Mouse (Mus musculus) ES-E14 (cell line): ENCODE results near the gene Tmem218. TPM values are rescaled to one million over a fixed set of nuclear protein-coding genes. Genes with fewer than 3 reads are reported as not detected.
A peak's percentile ranks its signal among the peaks of the same experiment; 100 is the strongest.

Experiments
- DNase-seq: peaks from one replicate; pipeline ENCODE4 v3.0.0-alpha.2; 2013; ENCODE audit warnings: low read depth, low spot score
- H3K27ac ChIP-seq: 2 replicates; pipeline ENCODE4 v1.5.1; 2012; ENCODE audit warnings: low read depth, mild to moderate bottlenecking, low read length, moderate library complexity, mixed read lengths; ENCODE audit not compliant: poor library complexity, insufficient read depth, severe bottlenecking
- H3K36me3 ChIP-seq: 2 replicates; pipeline ENCODE4 v1.6.1; 2012; ENCODE audit warnings: mild to moderate bottlenecking, low read length, moderate library complexity, mixed read lengths; ENCODE audit not compliant: control insufficient read depth, poor library complexity, insufficient read depth, severe bottlenecking
- H3K4me1 ChIP-seq, 2 experiments: fragments of 150-350 bp in 1 of 2; sonication (generic) in 1 of 2; 2 replicates each; pipeline ENCODE4 v1.6.1; 2012; ENCODE audit warnings: low read length in 2 of 2, mild to moderate bottlenecking in 1 of 2, mixed read lengths in 1 of 2; ENCODE audit not compliant: control insufficient read depth in 2 of 2, insufficient read depth in 2 of 2, poor library complexity in 1 of 2
- H3K4me3 ChIP-seq, 2 experiments: fragments of 150-350 bp in 1 of 2; sonication (generic) in 1 of 2; 2 replicates each; pipeline ENCODE4 v1.5.1; 2012; ENCODE audit warnings: low read length in 2 of 2, low read depth in 1 of 2, mild to moderate bottlenecking in 1 of 2, mixed read lengths in 1 of 2; ENCODE audit not compliant: insufficient read depth in 1 of 2, poor library complexity in 1 of 2, severe bottlenecking in 1 of 2
- H3K9ac ChIP-seq: 2 replicates; pipeline ENCODE4 v1.6.1; 2012; ENCODE audit warnings: low read depth, mild to moderate bottlenecking, low read length, mixed read lengths; ENCODE audit not compliant: poor library complexity, insufficient read depth, severe bottlenecking
- H3K9me3 ChIP-seq: fragments of 150-350 bp; sonication (generic); 2 replicates; pipeline ENCODE4 v1.6.1; 2012; ENCODE audit warnings: low read depth, mild to moderate bottlenecking, low read length; ENCODE audit not compliant: control insufficient read depth, insufficient read depth
- CHD2 ChIP-seq: IDR thresholded peaks from 2 replicates; pipeline ENCODE4 v1.6.1; 2014; ENCODE audit warnings: mild to moderate bottlenecking, low read depth, low read length, inconsistent platforms
- HCFC1 ChIP-seq: IDR thresholded peaks from 2 replicates; pipeline ENCODE4 v1.6.1; 2012; ENCODE audit warnings: low read length, inconsistent platforms, borderline replicate concordance; ENCODE audit not compliant: insufficient read depth
- MAFK ChIP-seq: IDR thresholded peaks from 2 replicates; pipeline ENCODE4 v1.6.1; 2014; ENCODE audit warnings: mild to moderate bottlenecking, low read depth, low read length, inconsistent platforms; ENCODE audit not compliant: insufficient read depth
- ZC3H11A ChIP-seq: IDR thresholded peaks from 2 replicates; pipeline ENCODE4 v1.6.1; 2012; ENCODE audit warnings: low read depth, mild to moderate bottlenecking, inconsistent platforms, low read length, borderline replicate concordance
- ZNF384 ChIP-seq: IDR thresholded peaks from 2 replicates; pipeline ENCODE4 v1.6.1; 2012; ENCODE audit warnings: low read depth, low read length, inconsistent platforms
- in situ Hi-C, 2 experiments: fragments of 600-800 bp; cut with MboI; formaldehyde crosslinking; loops; one replicate each; pipeline ENCODE4 v1.15.1; 2025; ENCODE audit warnings: low sequenced_read_pairs in 2 of 2, inconsistent platforms in 1 of 2; ENCODE audit not compliant: unreplicated experiment in 2 of 2
- total RNA-seq: library from RNA; depleted of rRNA; stranded (reverse); fragments of 300-350 nt; gene quantifications from 2 replicates; pipeline ENCODE4 v1.2.3, GENCODE M21; 2012

Gene Tmem218
- total RNA-seq, 1 experiment, result 3.3 TPM

GRCm38 (mm10) chr9:37250631-37251030 lies 42.6 kb downstream of the Tmem218 start:
- H3K4me3 ChIP-seq, result no peak overlapping the region
- in situ Hi-C loops, result no loop called here

GRCm38 (mm10) chr9:37254531-37255110 lies 46.6 kb downstream of the Tmem218 start:
- Histone ChIP-seq H3K27ac (no peak overlapping the region), H3K36me3 (no peaks in the 10 kb centered on the region), H3K9ac (no peak overlapping the region; the same call in 1 of the 2 replicates), H3K9me3 (no peaks in the 10 kb centered on the region), H3K4me3 (peak overlapping the region; percentile 50 to 69), H3K4me1 (no peaks in the 10 kb centered on the region)
- DNase-seq, result no peak
- TF ChIP-seq CHD2 (no peak), ZNF384 (no peak)
- in situ Hi-C loops, result no loop called here

More at GRCm38 (mm10) chr9:37250631-37251030, 42.6 kb downstream of the Tmem218 start:
- DNase-seq, result no peak
- Histone ChIP-seq H3K36me3 (no peaks in the 10 kb centered on the region), H3K4me1 (peaks cover 0 to 9% of the 10 kb centered on the region in 2 experiments; a peak in 1 of 4 replicates), H3K9ac (no peak overlapping the region), H3K27ac (no peak overlapping the region), H3K9me3 (no peaks in the 10 kb centered on the region)
- no peak for TF ChIP-seq ZNF384
- no peak for TF ChIP-seq CHD2
- no peak for TF ChIP-seq HCFC1
- TF ChIP-seq ZC3H11A, result no peak
- TF ChIP-seq MAFK, result no peak

GRCm38 (mm10) chr9:37255149-37255888 lies 47.3 kb downstream of the Tmem218 start, which contains the start of gene Slc37a2:
TSS of gene Slc37a2 (minus strand) at chr9:37255738.
- Histone ChIP-seq H3K36me3 (no peaks in the 10 kb centered on the region), H3K4me1 (no peaks in the 10 kb centered on the region), H3K9ac (peak within 1 kb of the TSS; percentile 28; the same call in 1 of the 2 replicates), H3K27ac (no peak within 1 kb of the TSS), H3K4me3 (peak within 1 kb of the TSS; percentile 50 to 69), H3K9me3 (no peaks in the 10 kb centered on the region)
- in situ Hi-C loops, result no loop called here
- TF ChIP-seq CHD2 (no peak), ZC3H11A (no peak), MAFK (no peak), HCFC1 (no peak), ZNF384 (no peak)
- DNase-seq, result peak; percentile 31

GRCm38 (mm10) chr9:37255889-37256225 lies 47.8 kb downstream of the Tmem218 start:
- no peaks in the 10 kb centered on the region for H3K4me1 ChIP-seq
- no peak for TF ChIP-seq HCFC1
- no peak for TF ChIP-seq ZNF384
- TF ChIP-seq MAFK, result no peak
- no peak for TF ChIP-seq CHD2
- no peak for TF ChIP-seq ZC3H11A

More at GRCm38 (mm10) chr9:37255889-37256225, 47.8 kb downstream of the Tmem218 start:
- peak; percentile 36 for DNase-seq
- Histone ChIP-seq H3K36me3 (no peaks in the 10 kb centered on the region), H3K27ac (no peak overlapping the region), H3K9ac (peak overlapping the region; percentile 28; the same call in 1 of the 2 replicates), H3K9me3 (no peaks in the 10 kb centered on the region), H3K4me3 (peak overlapping the region in 1 of 2 experiments; percentile 69; a peak in 1 of 4 replicates)
- in situ Hi-C loops, result no loop called here
